Mouse (Mus musculus): Measurements from ENCODE around the gene Olfr828. TPM values are rescaled to one million over a fixed set of nuclear protein-coding genes. Genes with fewer than 3 reads are reported as not detected.

Olfr828 gene
- total RNA-seq (2021) = not detected in 2 replicates
- long read RNA-seq = 0 reads

DNA sequence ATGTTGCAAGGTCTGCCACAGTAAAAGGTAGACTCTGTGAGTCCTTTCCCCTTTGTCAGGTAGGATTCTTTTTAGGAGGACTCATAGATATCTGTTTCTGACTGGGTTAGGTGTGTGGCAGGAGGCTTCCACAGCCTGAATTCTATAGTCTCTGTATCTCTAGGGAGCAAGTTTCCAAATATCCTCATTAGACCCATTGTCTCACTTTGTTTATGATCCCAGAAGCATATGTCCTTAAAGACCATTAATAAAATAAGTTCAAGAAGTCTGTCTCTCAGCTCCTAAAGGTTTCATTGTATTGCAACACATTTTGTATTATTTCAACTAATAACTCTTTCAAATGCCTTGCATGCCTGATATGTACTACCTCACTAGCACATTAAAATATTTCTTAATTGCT lies at the start of gene Olfr828:
Gene Olfr828 (minus strand): TSS at position 101 of the 400 bp plus-strand sequence.
- DNase-seq = no peak

DNA sequence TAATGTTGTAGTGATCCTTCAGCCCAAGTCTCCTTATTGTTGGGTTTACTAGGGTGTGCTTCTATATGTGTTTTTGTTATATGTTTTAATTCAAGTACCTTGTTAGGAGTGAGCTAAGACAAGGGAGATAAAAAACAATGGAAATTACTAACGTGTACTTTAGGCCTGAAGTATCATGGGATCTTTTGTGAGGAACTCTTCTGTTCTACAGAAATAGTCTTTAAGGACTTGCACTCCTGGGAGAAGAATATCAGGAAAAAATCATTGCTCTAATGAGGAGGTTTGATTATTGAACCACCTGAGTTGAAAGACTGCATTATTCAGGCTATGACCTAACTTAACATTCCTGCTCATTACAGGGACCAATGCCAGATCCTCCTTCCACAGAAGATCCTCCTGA lies 35.3 kb upstream of the Olfr828 start, which contains the start of gene Olfr829:
Gene Olfr829 (plus strand): TSS at position 301 of the 400 bp plus-strand sequence.
- no peak for DNase-seq

DNA sequence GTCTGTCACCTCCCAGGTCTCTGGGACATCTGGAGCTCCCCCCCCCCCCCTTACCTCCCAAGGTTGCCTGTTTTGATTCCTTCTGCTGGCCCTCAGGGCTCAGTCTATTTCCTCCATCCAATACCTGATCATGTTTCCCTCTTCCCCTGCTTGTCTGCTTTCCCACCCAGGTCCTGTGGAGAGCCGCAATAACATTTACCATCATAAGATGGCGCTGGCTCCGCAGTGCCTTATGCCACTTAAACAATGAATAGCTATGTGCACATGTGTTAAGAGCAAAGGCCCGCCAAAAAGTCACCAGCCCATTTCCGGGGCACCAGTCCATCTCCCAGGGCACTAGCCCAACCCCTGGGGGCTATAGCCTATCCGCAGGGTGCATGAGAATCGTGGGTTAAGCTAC lies 34.0 kb downstream of the Olfr828 start:
- DNase-seq = no peak

DNA sequence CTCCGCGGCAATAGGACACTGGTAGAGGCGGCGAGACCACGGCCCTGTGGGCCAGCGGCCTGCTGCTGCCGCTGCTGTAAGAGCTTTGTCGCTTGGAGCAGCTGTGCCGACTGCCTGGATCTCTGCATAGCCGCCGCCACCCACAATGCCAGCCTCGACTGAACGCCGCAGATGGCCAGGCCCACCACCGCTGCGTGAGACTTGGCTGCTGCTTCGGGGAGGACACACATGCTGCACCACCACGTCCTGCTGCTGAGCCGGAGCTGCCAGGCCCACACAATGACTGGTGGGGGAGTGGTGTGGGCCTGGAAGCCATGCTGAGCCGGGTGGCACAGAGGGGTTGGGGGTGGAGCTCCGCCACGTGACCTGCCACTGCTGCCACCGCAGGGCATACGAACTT lies 39.9 kb downstream of the Olfr828 start:
- DNase-seq = peak; percentile 2

DNA sequence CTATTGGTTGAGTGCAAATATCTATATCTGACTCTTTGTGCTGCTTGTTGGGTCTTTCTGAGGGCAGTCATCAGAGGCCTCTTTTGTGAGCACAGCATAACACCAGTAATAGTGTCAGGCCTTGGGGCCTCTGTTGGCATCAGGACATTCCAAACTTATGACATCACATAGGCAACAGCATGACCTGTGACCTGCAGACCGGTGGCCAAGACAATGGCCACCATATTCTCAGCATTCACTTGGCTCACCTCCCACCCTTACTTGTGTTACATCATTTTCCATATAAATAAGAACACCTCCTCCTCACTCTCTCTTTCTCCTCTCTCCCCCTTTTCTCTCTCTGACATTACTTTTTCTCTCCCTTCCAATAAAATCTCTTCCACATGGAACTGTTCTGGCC lies 40.3 kb downstream of the Olfr828 start:
- DNase-seq = no peak

Other genes starting within 250 kb of the Olfr828 start
- gene Muc16, start 145.0 kb downstream of the Olfr828 start, total RNA-seq (2021) = 0.79 and 1.8 TPM in 2 replicates
- gene Olfr24, start 55.5 kb downstream of the Olfr828 start, total RNA-seq (2021) = not detected in 2 replicates
- not detected in 2 replicates for gene Olfr829, start 35.4 kb upstream of the Olfr828 start, total RNA-seq (2021)
- not detected in 2 replicates for gene Olfr830, start 55.2 kb upstream of the Olfr828 start, total RNA-seq (2021)
- not detected in 2 replicates for gene Olfr832, start 117.6 kb upstream of the Olfr828 start, total RNA-seq (2021)
- not detected in 2 replicates for gene Olfr834, start 168.5 kb upstream of the Olfr828 start, total RNA-seq (2021)
- gene Olfr835, start 213.2 kb upstream of the Olfr828 start, total RNA-seq (2021) = not detected in 2 replicates

Data from adrenal gland, postnatal 25 days (tissue).